ENCODE assay signal across 11 mouse cellular contexts in the genomic region with DNA sequence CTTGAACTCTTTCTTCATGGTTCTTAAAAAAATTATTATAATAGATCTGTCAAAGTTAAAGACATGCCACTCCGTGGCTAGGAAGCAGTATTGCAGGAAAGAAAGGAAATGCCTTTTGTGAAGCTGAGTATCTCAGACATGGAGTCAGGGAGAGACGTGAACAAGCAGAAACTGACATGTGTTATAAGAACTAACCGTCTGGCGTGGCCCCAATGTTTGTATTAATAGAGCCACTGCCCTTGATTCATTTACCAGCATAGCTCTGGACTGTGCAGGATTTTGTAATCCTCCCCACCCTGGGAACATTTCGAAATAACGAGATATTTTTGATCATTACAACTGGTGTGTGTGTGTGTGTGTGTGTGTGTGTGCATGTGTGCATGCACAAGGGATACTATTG. TPM values are rescaled to one million over a fixed set of nuclear protein-coding genes. Genes with fewer than 3 reads are reported as not detected.
A peak's percentile ranks its signal among the peaks of the same experiment; 100 is the strongest.
DNase-seq lines count a peak whose midpoint lies in the region; ATAC-seq and TF ChIP-seq lines count a peak whose summit lies in the region.
"Had no signal": no experiment of that assay in that cellular context is flagged by ENCODE, and none has a peak within 500 bp of the region (broad histone marks: within the 10 kb centered on the region; RNA-seq: fewer than 3 reads in every experiment).

No protein-coding gene starts in this region.

- H3K9ac ChIP-seq in forebrain, postnatal 0 days: no peak overlapping the region
- no peak overlapping the region for H3K9ac ChIP-seq in forebrain, embryonic 11.5 days (ENCODE audit: low read length)
- no peak overlapping the region for H3K9ac ChIP-seq in midbrain, postnatal 0 days (replicated peaks; ENCODE audit: low read length, poor library complexity, severe bottlenecking)
- H3K9ac ChIP-seq in midbrain, embryonic 13.5 days (replicated peaks): no peak overlapping the region
- H3K9ac ChIP-seq in heart, embryonic 13.5 days: no peak overlapping the region
- H3K9ac ChIP-seq: kidney, embryonic 15.5 days; liver, embryonic 14.5 days had no signal

- peak; percentile 42 for DNase-seq in forebrain, postnatal 0 days
- DNase-seq in forebrain, embryonic 11.5 days (ENCODE audit: low spot score): no peak
- peak; percentile 27 for DNase-seq in midbrain, postnatal 0 days (ENCODE audit: low spot score)
- DNase-seq in skeletal muscle tissue, adult 2 months (ENCODE audit: low read depth, low spot score): peak; percentile 74
- no peak for DNase-seq in limb, embryonic 10.5 days (ENCODE audit: low spot score)
- DNase-seq in left cerebral cortex, adult 9 months (ENCODE audit: low spot score in 2 of 2): no peak
- DNase-seq: thymus, adult 18-20 months had no signal

- H3K4me3 ChIP-seq in forebrain, postnatal 0 days (ENCODE audit: low read depth, low read length): no peak overlapping the region
- no peak overlapping the region for H3K4me3 ChIP-seq in forebrain, embryonic 11.5 days (ENCODE audit: low read depth, low read length)
- no peak overlapping the region for H3K4me3 ChIP-seq in midbrain, postnatal 0 days (ENCODE audit: low read depth, low read length)
- H3K4me3 ChIP-seq in midbrain, embryonic 13.5 days (replicated peaks): no peak overlapping the region
- H3K4me3 ChIP-seq in heart, embryonic 13.5 days: no peak overlapping the region
- H3K4me3 ChIP-seq in limb, embryonic 10.5 days: no peak overlapping the region
- H3K4me3 ChIP-seq: kidney, embryonic 15.5 days had no signal

- TF ChIP-seq CTCF in forebrain, postnatal 0 days (IDR thresholded peaks at IDR 0.05; ENCODE audit: low read depth): peak; percentile 34; the same call in 1 of the 2 replicates
- peak; percentile 59 for TF ChIP-seq CTCF in midbrain, postnatal 0 days (IDR thresholded peaks at IDR 0.05)

- H3K36me3 ChIP-seq in forebrain, postnatal 0 days (ENCODE audit: insufficient read depth): no peaks in the 10 kb centered on the region
- H3K36me3 ChIP-seq in forebrain, embryonic 11.5 days (ENCODE audit: control insufficient read depth, insufficient read depth, low read length): no peaks in the 10 kb centered on the region
- no peaks in the 10 kb centered on the region for H3K36me3 ChIP-seq in midbrain, postnatal 0 days (ENCODE audit: insufficient read depth, low read length)
- no peaks in the 10 kb centered on the region for H3K36me3 ChIP-seq in midbrain, embryonic 13.5 days
- no peaks in the 10 kb centered on the region for H3K36me3 ChIP-seq in heart, embryonic 13.5 days
- H3K36me3 ChIP-seq in limb, embryonic 10.5 days: no peaks in the 10 kb centered on the region
- H3K36me3 ChIP-seq: kidney, embryonic 15.5 days had no signal

- H3K27ac ChIP-seq in forebrain, postnatal 0 days (ENCODE audit: low read depth, low read length): no peak overlapping the region
- no peak overlapping the region for H3K27ac ChIP-seq in forebrain, embryonic 11.5 days (ENCODE audit: low read depth, low read length)
- H3K27ac ChIP-seq in midbrain, postnatal 0 days (ENCODE audit: low read depth, low read length): no peak overlapping the region
- no peak overlapping the region for H3K27ac ChIP-seq in midbrain, embryonic 13.5 days
- no peak overlapping the region for H3K27ac ChIP-seq in heart, embryonic 13.5 days (replicated peaks)
- no peak overlapping the region for H3K27ac ChIP-seq in limb, embryonic 10.5 days
- H3K27ac ChIP-seq: kidney, embryonic 15.5 days; liver, embryonic 14.5 days had no signal

- no peak overlapping the region for H3K4me2 ChIP-seq in forebrain, postnatal 0 days (ENCODE audit: low read depth)
- no peak overlapping the region for H3K4me2 ChIP-seq in forebrain, embryonic 11.5 days (ENCODE audit: low read depth, low read length, severe bottlenecking)
- no peak overlapping the region for H3K4me2 ChIP-seq in midbrain, postnatal 0 days (ENCODE audit: low read depth, low read length, poor library complexity, severe bottlenecking)
- no peak overlapping the region for H3K4me2 ChIP-seq in midbrain, embryonic 13.5 days (replicated peaks)
- no peak overlapping the region for H3K4me2 ChIP-seq in heart, embryonic 13.5 days
- H3K4me2 ChIP-seq: kidney, embryonic 15.5 days had no signal

- 38% methylated on average over 6 of the region's 6 CpGs for WGBS in forebrain, postnatal 0 days
- WGBS in forebrain, embryonic 11.5 days: 60% methylated on average over 6 of the region's 6 CpGs
- 37% methylated on average over 6 of the region's 6 CpGs for WGBS in midbrain, postnatal 0 days
- WGBS in midbrain, embryonic 13.5 days: 53% methylated on average over 6 of the region's 6 CpGs
- WGBS in heart, embryonic 13.5 days: 50% methylated on average over 6 of the region's 6 CpGs
- 73% methylated on average over 6 of the region's 6 CpGs for WGBS in limb, embryonic 10.5 days

- ATAC-seq in forebrain, postnatal 0 days: peak; percentile 21; the same call in 1 of the 2 replicates
- no peak for ATAC-seq in forebrain, embryonic 11.5 days (replicated peaks; ENCODE audit: low FRiP score)
- ATAC-seq in midbrain, postnatal 0 days (ENCODE audit: low FRiP score): no peak
- ATAC-seq in midbrain, embryonic 13.5 days: no peak
- ATAC-seq in heart, embryonic 13.5 days (ENCODE audit: extremely low read depth, insufficient number of reproducible peaks, low FRiP score, low TSS enrichment): 0 out of 2 replicates have a peak, but pooled peaks have one; percentile 6

- no peaks in the 10 kb centered on the region for H3K9me3 ChIP-seq in forebrain, postnatal 0 days (ENCODE audit: low read length)
- H3K9me3 ChIP-seq in forebrain, embryonic 11.5 days (ENCODE audit: control insufficient read depth, low read length): no peaks in the 10 kb centered on the region
- no peaks in the 10 kb centered on the region for H3K9me3 ChIP-seq in midbrain, postnatal 0 days (ENCODE audit: low read length)
- H3K9me3 ChIP-seq in midbrain, embryonic 13.5 days: no peaks in the 10 kb centered on the region
- H3K9me3 ChIP-seq in heart, embryonic 13.5 days: no peaks in the 10 kb centered on the region
- H3K9me3 ChIP-seq in limb, embryonic 10.5 days (replicated peaks): no peaks in the 10 kb centered on the region
- H3K9me3 ChIP-seq: kidney, embryonic 15.5 days had no signal

- H3K27me3 ChIP-seq in forebrain, postnatal 0 days (ENCODE audit: insufficient read depth, low read length): no peaks in the 10 kb centered on the region
- H3K27me3 ChIP-seq in forebrain, embryonic 11.5 days (ENCODE audit: control insufficient read depth, insufficient read depth, low read length): no peaks in the 10 kb centered on the region
- no peaks in the 10 kb centered on the region for H3K27me3 ChIP-seq in midbrain, postnatal 0 days (ENCODE audit: insufficient read depth, low read length)
- H3K27me3 ChIP-seq in midbrain, embryonic 13.5 days: no peaks in the 10 kb centered on the region
- no peaks in the 10 kb centered on the region for H3K27me3 ChIP-seq in heart, embryonic 13.5 days (replicated peaks)
- H3K27me3 ChIP-seq in limb, embryonic 10.5 days (ENCODE audit: low read depth, poor library complexity, severe bottlenecking): no peaks in the 10 kb centered on the region
- H3K27me3 ChIP-seq: kidney, embryonic 15.5 days had no signal

- no peaks in the 10 kb centered on the region for H3K4me1 ChIP-seq in forebrain, postnatal 0 days (ENCODE audit: insufficient read depth)
- H3K4me1 ChIP-seq in forebrain, embryonic 11.5 days (replicated peaks; ENCODE audit: control insufficient read depth, insufficient read depth, low read length): no peaks in the 10 kb centered on the region
- H3K4me1 ChIP-seq in midbrain, postnatal 0 days (ENCODE audit: insufficient read depth, low read length): no peaks in the 10 kb centered on the region
- H3K4me1 ChIP-seq in midbrain, embryonic 13.5 days (replicated peaks): peaks cover 12% of the 10 kb centered on the region
- H3K4me1 ChIP-seq in heart, embryonic 13.5 days: peaks cover 7% of the 10 kb centered on the region
- peaks cover 4% of the 10 kb centered on the region; the same call in 1 of the 2 replicates for H3K4me1 ChIP-seq in limb, embryonic 10.5 days

RNA-seq across cellular contexts. Expression of gene Tmem38b, which starts 2.1 kb away (rescaled TPM):
- 3.6 and 4.3 TPM in 2 replicates for total RNA-seq in forebrain, postnatal 0 days (2014; rRNA removed)
- 4.5 and 5.4 TPM in 2 replicates for polyA plus RNA-seq in forebrain, postnatal 0 days (2015; fragmentation: Nextera tagmentation; extraction: Ambion mirVana)
- 7.8 and 9.1 TPM in 2 replicates for polyA plus RNA-seq in forebrain, embryonic 11.5 days (2014; fragmentation: Nextera tagmentation; extraction: Ambion mirVana)
- total RNA-seq in midbrain, postnatal 0 days (2014; rRNA removed): 3.2 and 7.4 TPM in 2 replicates
- polyA plus RNA-seq in midbrain, postnatal 0 days (2015; fragmentation: Nextera tagmentation; extraction: Ambion mirVana): 6.4 and 7.3 TPM in 2 replicates
- 11.1 TPM in 2 replicates for polyA plus RNA-seq in midbrain, embryonic 13.5 days (2015; fragmentation: Nextera tagmentation; extraction: Ambion mirVana)
- polyA plus RNA-seq in heart, embryonic 13.5 days (2015; fragmentation: Nextera tagmentation; extraction: Ambion mirVana): 8.1 and 9.7 TPM in 2 replicates
- polyA plus RNA-seq in limb, embryonic 10.5 days (2016; fragmentation: Nextera tagmentation; extraction: Ambion mirVana): 3.8 and 4.0 TPM in 2 replicates

RNA-seq across cellular contexts. Expression of gene Tal2, which starts 44.2 kb away (rescaled TPM):
- 0.23 and 0.62 TPM in 2 replicates for total RNA-seq in forebrain, postnatal 0 days (2014; rRNA removed)
- 0.11 and 0.23 TPM in 2 replicates for polyA plus RNA-seq in forebrain, postnatal 0 days (2015; fragmentation: Nextera tagmentation; extraction: Ambion mirVana)
- 3.1 and 4.0 TPM in 2 replicates for polyA plus RNA-seq in forebrain, embryonic 11.5 days (2014; fragmentation: Nextera tagmentation; extraction: Ambion mirVana)
- total RNA-seq in midbrain, postnatal 0 days (2014; rRNA removed): 0.94 and 1.3 TPM in 2 replicates
- polyA plus RNA-seq in midbrain, postnatal 0 days (2015; fragmentation: Nextera tagmentation; extraction: Ambion mirVana): 0.33 and 0.38 TPM in 2 replicates
- 30.1 and 35.7 TPM in 2 replicates for polyA plus RNA-seq in midbrain, embryonic 13.5 days (2015; fragmentation: Nextera tagmentation; extraction: Ambion mirVana)
- polyA plus RNA-seq in heart, embryonic 13.5 days (2015; fragmentation: Nextera tagmentation; extraction: Ambion mirVana): 0.08 TPM in 1 of 2 replicates, not detected in the other
- polyA plus RNA-seq in limb, embryonic 10.5 days (2016; fragmentation: Nextera tagmentation; extraction: Ambion mirVana): 0.13 and 0.21 TPM in 2 replicates
- polyA plus RNA-seq: liver, embryonic 14.5 days had no signal

Comparison
In these comparisons a context has a peak if more than half of its experiments do, and no peak if none do; other contexts are left out.
1. ATAC-seq: peak in forebrain, postnatal 0 days (single experiment) and heart, embryonic 13.5 days (single experiment); none in forebrain, embryonic 11.5 days (single experiment), midbrain, postnatal 0 days (single experiment) and midbrain, embryonic 13.5 days (single experiment).
2. DNase-seq: peak in forebrain, postnatal 0 days (single experiment), midbrain, postnatal 0 days (single experiment) and skeletal muscle tissue, adult 2 months (single experiment); none in forebrain, embryonic 11.5 days (single experiment), limb, embryonic 10.5 days (single experiment) and left cerebral cortex, adult 9 months (0 of 2).